Mouse (Mus musculus): ENCODE measurements around the gene Cyp19a1. TPM values are rescaled to one million over a fixed set of nuclear protein-coding genes. Genes with fewer than 3 reads are reported as not detected.

The Cyp19a1 gene
- polyA plus RNA-seq, 1 experiment from 2014 or later, result not detected

DNA sequence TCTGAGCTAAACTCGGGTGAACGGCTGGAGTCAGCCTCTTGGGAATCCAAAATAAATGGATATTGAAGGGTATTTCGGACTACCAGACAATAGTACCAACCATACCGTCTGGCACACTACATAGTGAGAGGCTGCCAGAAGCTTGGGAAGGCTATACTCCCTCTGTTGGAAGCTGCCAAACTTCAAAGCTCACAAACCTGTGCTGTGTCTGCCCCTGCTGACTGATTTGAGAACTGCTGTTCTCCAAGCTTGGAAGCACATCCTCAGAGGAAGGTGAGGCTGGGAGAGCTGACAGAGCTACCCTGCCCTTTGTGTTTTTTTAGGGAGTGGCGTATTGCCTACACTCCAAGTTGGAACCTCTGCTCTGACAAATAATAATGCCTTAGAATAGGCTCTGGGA is 104.8 kb downstream of the Cyp19a1 start:
- 77% methylated on average over 5 of the region's 5 CpGs for WGBS
- no peak for ATAC-seq (ENCODE audit: low FRiP score, low read depth)

GRCm38 (mm10) chr9:54153679-54154078 is 114.2 kb downstream of the Cyp19a1 start:
- 77% methylated on average over 5 of the region's 5 CpGs for WGBS
- no peak for ATAC-seq (ENCODE audit: low FRiP score, low read depth)
- no peaks in the 10 kb centered on the region for H3K36me3 ChIP-seq

More for the DNA sequence above, 104.8 kb downstream of the Cyp19a1 start:
- Histone ChIP-seq H3K4me2 (replicated peaks) (no peak overlapping the region), H3K27ac (replicated peaks) (no peak overlapping the region), H3K27me3 (no peaks in the 10 kb centered on the region), H3K9ac (replicated peaks) (no peak overlapping the region), H3K9me3 (peaks cover 6% of the 10 kb centered on the region; the same call in 1 of the 2 replicates), H3K36me3 (no peaks in the 10 kb centered on the region), H3K4me3 (no peak overlapping the region), H3K4me1 (no peaks in the 10 kb centered on the region)

GRCm38 (mm10) chr9:54139191-54139590 is 128.7 kb downstream of the Cyp19a1 start:
- 91% methylated on average over 1 of the region's 1 CpGs for WGBS
- Histone ChIP-seq H3K27ac (replicated peaks) (no peak overlapping the region), H3K36me3 (no peaks in the 10 kb centered on the region), H3K4me1 (no peaks in the 10 kb centered on the region), H3K9ac (replicated peaks) (no peak overlapping the region), H3K9me3 (no peaks in the 10 kb centered on the region), H3K4me3 (no peak overlapping the region), H3K27me3 (no peaks in the 10 kb centered on the region), H3K4me2 (replicated peaks) (no peak overlapping the region)
- no peak for ATAC-seq (ENCODE audit: low FRiP score, low read depth)

More at GRCm38 (mm10) chr9:54153679-54154078, 114.2 kb downstream of the Cyp19a1 start:
- no peaks in the 10 kb centered on the region for H3K27me3 ChIP-seq
- no peak overlapping the region for H3K27ac ChIP-seq (replicated peaks)
- H3K4me2 ChIP-seq (replicated peaks), result no peak overlapping the region
- no peak overlapping the region for H3K9ac ChIP-seq (replicated peaks)
- no peaks in the 10 kb centered on the region for H3K4me1 ChIP-seq
- H3K9me3 ChIP-seq, result no peaks in the 10 kb centered on the region
- no peak overlapping the region for H3K4me3 ChIP-seq

Other genes with a start within 250 kb of the Cyp19a1 start
- gene Tnfaip8l3, start 199.7 kb downstream of the Cyp19a1 start, polyA plus RNA-seq (2016; fragmentation: Nextera tagmentation; extraction: Ambion mirVana), result 0.08 and 0.15 TPM in 2 replicates
- gene Gldn, start 18.4 kb upstream of the Cyp19a1 start, polyA plus RNA-seq (2016; fragmentation: Nextera tagmentation; extraction: Ambion mirVana), result 0.07 and 0.08 TPM in 2 replicates
- gene Dmxl2, start 233.5 kb upstream of the Cyp19a1 start, polyA plus RNA-seq (2016; fragmentation: Nextera tagmentation; extraction: Ambion mirVana), result 20.8 and 25.5 TPM in 2 replicates